Mouse (Mus musculus): ENCODE results near the gene 2310034G01Rik. TPM values are rescaled to one million over a fixed set of nuclear protein-coding genes. Genes with fewer than 3 reads are reported as not detected.
A peak's percentile ranks its signal among the peaks of the same experiment; 100 is the strongest.

2310034G01Rik gene
- polyA plus RNA-seq, 1 experiment from 2014 or later = 1.4 TPM

DNA sequence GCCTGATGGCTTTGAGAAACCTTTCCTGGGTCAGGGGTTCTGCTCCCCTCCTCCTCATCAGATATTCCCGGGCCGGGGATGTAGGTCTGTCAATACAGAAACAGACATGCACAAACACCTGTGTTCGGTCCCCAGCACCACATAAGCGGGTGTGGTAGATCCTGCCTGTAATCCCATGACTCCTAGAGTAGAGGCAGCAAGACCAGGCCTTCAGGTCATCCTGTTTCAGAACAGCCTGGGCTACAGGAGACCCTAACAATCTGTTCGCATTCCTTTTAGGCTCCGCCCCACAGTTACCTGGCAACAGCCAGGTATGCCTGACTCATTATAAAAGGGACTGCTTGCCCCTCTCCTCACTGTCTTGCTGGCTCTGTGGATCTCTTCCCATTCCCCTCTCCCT lies 552 bp downstream of the 2310034G01Rik start:
- Histone ChIP-seq H3K27ac (replicated peaks) (no peak overlapping the region), H3K27me3 (peaks cover 51% of the 10 kb centered on the region), H3K4me1 (peaks cover 15% of the 10 kb centered on the region), H3K36me3 (no peaks in the 10 kb centered on the region), H3K9me3 (no peaks in the 10 kb centered on the region), H3K4me3 (peak overlapping the region; percentile 54), H3K4me2 (replicated peaks) (peak overlapping the region; percentile 89), H3K9ac (replicated peaks) (peak overlapping the region; percentile 68)
- WGBS = 23% methylated on average over 6 of the region's 6 CpGs
- no peak; the same call in 1 of the 2 replicates for ATAC-seq (ENCODE audit: low FRiP score, low read depth)

GRCm38 (mm10) chr19:46348761-46349458 lies 1.2 kb downstream of the 2310034G01Rik start:
- H3K36me3 ChIP-seq = no peaks in the 10 kb centered on the region
- peak; percentile 81 for ATAC-seq (ENCODE audit: low FRiP score, low read depth)

DNA sequence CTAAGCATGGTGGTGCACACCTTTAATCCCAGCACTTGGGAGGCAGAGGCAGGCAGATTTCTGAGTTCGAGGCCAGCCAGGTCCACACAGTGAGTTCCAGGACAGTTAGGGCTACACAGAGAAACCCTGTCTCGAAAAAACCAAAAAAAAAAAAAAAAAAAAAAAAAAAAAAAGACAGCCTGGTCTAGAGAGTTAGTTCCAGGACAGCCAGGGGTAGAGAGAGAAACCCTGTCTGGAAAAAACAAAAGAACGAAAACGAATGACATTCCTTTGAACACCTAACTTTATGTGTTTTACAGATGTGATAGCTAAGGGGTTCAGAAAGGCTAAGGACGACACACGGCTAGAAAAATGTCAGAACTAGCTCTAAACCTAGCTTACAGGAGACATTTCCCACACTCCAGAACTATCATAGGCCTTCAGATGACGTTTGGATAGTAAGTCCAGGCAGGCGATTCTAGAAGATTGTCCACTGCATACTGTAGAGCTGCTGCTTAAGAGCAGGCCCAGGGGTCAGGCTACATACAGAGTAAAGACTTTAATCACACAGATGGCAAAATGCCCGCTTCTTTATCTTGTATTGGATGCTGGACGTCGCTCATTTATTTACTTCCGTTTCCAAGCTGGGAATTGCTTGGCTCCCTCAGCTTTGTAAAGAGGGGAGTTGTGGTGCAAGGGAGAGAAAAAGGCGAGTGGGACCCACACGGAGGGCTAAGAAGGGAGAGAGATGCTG lies 2.0 kb downstream of the 2310034G01Rik start:
- peaks cover 55% of the 10 kb centered on the region for H3K27me3 ChIP-seq
- peak overlapping the region; percentile 68 for H3K9ac ChIP-seq (replicated peaks)
- peak overlapping the region; percentile 54 for H3K4me3 ChIP-seq
- peaks cover 15% of the 10 kb centered on the region for H3K4me1 ChIP-seq
- 32% methylated on average over 14 of the region's 14 CpGs for WGBS
- peak overlapping the region; percentile 75 for H3K27ac ChIP-seq (replicated peaks)
- H3K36me3 ChIP-seq = no peaks in the 10 kb centered on the region
- ATAC-seq (ENCODE audit: low FRiP score, low read depth) = no peak
- peak overlapping the region; percentile 89 for H3K4me2 ChIP-seq (replicated peaks)
- H3K9me3 ChIP-seq = no peaks in the 10 kb centered on the region

More at GRCm38 (mm10) chr19:46348761-46349458, 1.2 kb downstream of the 2310034G01Rik start:
- Histone ChIP-seq H3K4me2 (replicated peaks) (peak overlapping the region; percentile 89), H3K27me3 (peaks cover 56% of the 10 kb centered on the region), H3K4me3 (peak overlapping the region; percentile 54), H3K9me3 (no peaks in the 10 kb centered on the region), H3K9ac (replicated peaks) (peak overlapping the region; percentile 68), H3K4me1 (peaks cover 15% of the 10 kb centered on the region), H3K27ac (replicated peaks) (peak overlapping the region; percentile 75)
- WGBS = under 1% methylated on average over 78 of the region's 78 CpGs

DNA sequence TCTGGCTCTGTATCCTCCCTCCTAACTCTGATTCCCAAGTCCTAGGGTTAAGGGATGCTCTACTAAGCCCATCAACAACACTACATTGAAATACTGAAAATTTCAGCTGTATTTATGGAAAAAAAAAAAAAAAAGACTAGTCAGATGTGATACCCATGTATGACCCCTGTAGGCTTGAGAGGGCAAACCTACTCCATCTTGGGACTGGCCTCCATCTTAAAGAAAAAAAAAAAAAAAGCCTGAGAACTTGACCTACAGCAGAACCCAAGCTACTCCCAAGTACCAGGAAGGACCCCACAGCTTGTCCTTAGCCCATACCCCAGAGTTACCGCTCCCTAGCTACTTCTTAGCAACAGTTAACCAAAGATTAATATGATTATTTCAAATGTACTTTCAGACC lies 3.0 kb downstream of the 2310034G01Rik start:
- no peaks in the 10 kb centered on the region for H3K36me3 ChIP-seq
- WGBS = 100% methylated on average over 1 of the region's 1 CpGs
- peaks cover 15% of the 10 kb centered on the region for H3K4me1 ChIP-seq
- H3K4me2 ChIP-seq (replicated peaks) = no peak overlapping the region
- H3K27me3 ChIP-seq = peaks cover 48% of the 10 kb centered on the region
- H3K27ac ChIP-seq (replicated peaks) = no peak overlapping the region
- ATAC-seq (ENCODE audit: low FRiP score, low read depth) = no peak
- no peaks in the 10 kb centered on the region for H3K9me3 ChIP-seq
- H3K4me3 ChIP-seq = no peak overlapping the region
- no peak overlapping the region for H3K9ac ChIP-seq (replicated peaks)

GRCm38 (mm10) chr19:46344710-46345419 lies 5.2 kb downstream of the 2310034G01Rik start:
- Histone ChIP-seq H3K4me3 (no peak overlapping the region), H3K36me3 (no peaks in the 10 kb centered on the region), H3K9ac (replicated peaks) (no peak overlapping the region), H3K9me3 (no peaks in the 10 kb centered on the region), H3K4me2 (replicated peaks) (no peak overlapping the region), H3K27me3 (peaks cover 31% of the 10 kb centered on the region), H3K27ac (replicated peaks) (no peak overlapping the region), H3K4me1 (peaks cover 14% of the 10 kb centered on the region)
- no peak for ATAC-seq (ENCODE audit: low FRiP score, low read depth)
- 21% methylated on average over 7 of the region's 7 CpGs for WGBS

DNA sequence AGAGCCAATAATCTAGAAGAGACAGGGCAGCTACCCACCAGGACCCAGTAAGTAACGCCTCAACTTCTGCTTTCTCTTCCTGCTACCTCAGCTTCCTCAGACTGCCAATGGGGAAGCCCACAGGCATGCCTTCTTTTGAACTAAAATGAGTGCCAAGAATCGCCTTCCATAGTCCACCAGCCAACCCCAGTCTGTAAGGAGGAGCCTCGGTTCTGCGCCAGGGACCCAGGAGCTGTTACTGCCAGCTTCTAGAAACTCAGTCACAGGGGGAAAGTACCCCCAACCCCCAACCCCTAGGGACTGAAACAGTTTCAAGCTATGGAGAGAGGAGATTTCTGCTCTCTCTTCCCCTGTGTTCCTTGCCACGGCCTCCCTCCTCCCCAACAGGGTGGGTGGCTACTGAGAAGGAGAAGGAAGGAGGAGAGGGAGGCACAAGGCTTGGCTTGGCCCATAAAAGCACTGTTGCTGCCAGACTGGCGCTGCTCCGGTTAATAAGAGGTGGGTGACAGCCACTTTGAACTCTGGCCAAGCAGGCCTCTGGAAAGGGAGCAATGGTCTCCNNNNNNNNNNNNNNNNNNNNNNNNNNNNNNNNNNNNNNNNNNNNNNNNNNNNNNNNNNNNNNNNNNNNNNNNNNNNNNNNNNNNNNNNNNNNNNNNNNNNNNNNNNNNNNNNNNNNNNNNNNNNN lies 10.7 kb downstream of the 2310034G01Rik start:
- no peak overlapping the region for H3K27ac ChIP-seq (replicated peaks)
- H3K4me2 ChIP-seq (replicated peaks) = no peak overlapping the region

GRCm38 (mm10) chr19:46338942-46339286 lies 11.2 kb downstream of the 2310034G01Rik start:
- 55% methylated on average over 6 of the region's 6 CpGs for WGBS
- Histone ChIP-seq H3K27ac (replicated peaks) (no peak overlapping the region), H3K4me2 (replicated peaks) (peak overlapping the region; percentile 78), H3K4me1 (peaks cover 16% of the 10 kb centered on the region), H3K4me3 (0 out of 2 replicates have a peak overlapping the region, but pooled peaks have one; percentile 72), H3K27me3 (0 out of 2 replicates have a peak, but pooled peaks cover 5% of the 10 kb centered on the region), H3K9ac (replicated peaks) (no peak overlapping the region), H3K36me3 (peaks cover 6% of the 10 kb centered on the region; the same call in 1 of the 2 replicates), H3K9me3 (no peaks in the 10 kb centered on the region)
- ATAC-seq (ENCODE audit: low FRiP score, low read depth) = peak; percentile 68

More for the DNA sequence above, 10.7 kb downstream of the 2310034G01Rik start:
- ATAC-seq (ENCODE audit: low FRiP score, low read depth) = no peak
- H3K4me3 ChIP-seq = no peak overlapping the region
- H3K9me3 ChIP-seq = no peaks in the 10 kb centered on the region
- 0 out of 2 replicates have a peak overlapping the region, but pooled peaks have one; percentile 11 for H3K9ac ChIP-seq (replicated peaks)
- H3K36me3 ChIP-seq = peaks cover 6% of the 10 kb centered on the region; the same call in 1 of the 2 replicates
- 82% methylated on average over 7 of the region's 7 CpGs for WGBS
- H3K27me3 ChIP-seq = peaks cover 9% of the 10 kb centered on the region; the same call in 1 of the 2 replicates
- H3K4me1 ChIP-seq = peaks cover 16% of the 10 kb centered on the region

DNA sequence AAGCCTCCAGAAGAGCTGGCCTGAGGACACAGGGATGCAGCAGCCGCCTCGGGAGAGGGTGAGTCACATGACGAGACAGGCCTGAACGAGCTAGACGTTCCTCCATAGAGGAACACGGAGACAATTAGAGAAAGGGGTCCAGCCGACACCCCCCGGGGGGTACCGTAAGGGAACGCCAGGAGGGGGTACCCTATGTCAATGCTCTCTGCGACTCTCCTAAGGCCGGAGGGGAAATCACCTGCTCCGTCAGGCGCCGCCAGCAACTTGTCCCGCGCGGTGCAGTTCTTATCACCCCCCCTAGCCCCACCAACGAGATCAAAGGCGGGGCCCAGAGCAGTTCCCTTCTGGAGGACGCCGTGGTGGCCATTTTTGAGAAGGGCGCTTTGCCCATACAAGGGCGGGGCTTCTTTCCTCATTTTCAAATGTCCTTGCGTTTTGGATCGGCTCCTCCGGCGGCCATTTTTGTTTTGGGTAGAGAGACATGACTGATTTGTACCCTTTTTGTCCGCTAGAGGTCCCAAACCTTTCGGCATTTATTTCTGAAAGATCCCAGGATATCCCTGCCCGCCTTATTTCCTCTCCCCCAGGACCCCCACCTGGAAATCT lies 11.7 kb downstream of the 2310034G01Rik start, which contains the start of gene Cuedc2:
Gene Cuedc2 (minus strand): TSS at position 372 of the 606 bp plus-strand sequence.
- peak within 1 kb of the TSS; percentile 71 for H3K9ac ChIP-seq (replicated peaks)
- H3K4me2 ChIP-seq (replicated peaks) = peak within 1 kb of the TSS; percentile 78
- under 1% methylated on average over 31 of the region's 31 CpGs for WGBS
- H3K4me3 ChIP-seq = peak within 1 kb of the TSS; percentile 72
- peak; percentile 91 for ATAC-seq (ENCODE audit: low FRiP score, low read depth)
- H3K9me3 ChIP-seq = no peaks in the 10 kb centered on the region
- peak within 1 kb of the TSS; percentile 79 for H3K27ac ChIP-seq (replicated peaks)
- H3K27me3 ChIP-seq = 0 out of 2 replicates have a peak, but pooled peaks cover 5% of the 10 kb centered on the region
- peaks cover 6% of the 10 kb centered on the region; the same call in 1 of the 2 replicates for H3K36me3 ChIP-seq
- H3K4me1 ChIP-seq = peaks cover 16% of the 10 kb centered on the region

DNA sequence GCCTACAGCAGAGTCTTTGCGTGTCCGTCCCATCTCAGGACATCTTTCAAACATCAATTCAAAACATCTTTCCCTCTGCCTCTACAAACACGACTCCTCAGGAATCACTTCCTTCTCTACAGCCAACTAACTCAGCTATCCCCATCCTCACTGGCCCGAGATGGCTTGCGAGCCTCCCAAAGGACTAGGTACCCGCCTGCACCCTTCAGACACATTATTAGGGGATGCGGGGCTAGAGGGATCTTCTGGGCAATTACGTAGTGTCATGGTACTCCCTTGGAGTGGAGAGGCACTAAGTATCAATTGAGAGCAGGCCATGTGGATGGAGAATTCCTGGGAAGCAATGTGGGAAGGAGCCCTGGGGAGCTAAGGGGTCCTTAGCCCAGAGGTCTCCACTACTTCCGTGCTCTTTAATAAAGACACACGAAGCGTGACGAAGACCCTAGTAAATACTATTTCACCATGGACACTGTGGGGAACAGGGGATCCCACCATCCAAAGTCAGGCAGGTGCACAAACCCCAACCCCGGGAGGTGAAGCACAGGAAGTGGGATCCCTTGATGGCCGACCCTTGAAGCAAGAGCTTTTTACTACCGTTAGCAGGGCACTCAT lies 12.3 kb downstream of the 2310034G01Rik start:
- H3K27ac ChIP-seq (replicated peaks) = peak overlapping the region; percentile 79
- peak overlapping the region; percentile 78 for H3K4me2 ChIP-seq (replicated peaks)
- peaks cover 18% of the 10 kb centered on the region for H3K4me1 ChIP-seq
- peak; percentile 67 for ATAC-seq (ENCODE audit: low FRiP score, low read depth)
- no peaks in the 10 kb centered on the region for H3K9me3 ChIP-seq
- peak overlapping the region; percentile 72 for H3K4me3 ChIP-seq
- 31% methylated on average over 15 of the region's 15 CpGs for WGBS
- H3K9ac ChIP-seq (replicated peaks) = peak overlapping the region; percentile 71
- H3K27me3 ChIP-seq = 0 out of 2 replicates have a peak, but pooled peaks cover 5% of the 10 kb centered on the region
- H3K36me3 ChIP-seq = peaks cover 6% of the 10 kb centered on the region; the same call in 1 of the 2 replicates

- WGBS = 92% methylated on average over 3 of the region's 3 CpGs
- H3K4me3 ChIP-seq = no peak overlapping the region
- no peak overlapping the region for H3K27ac ChIP-seq (replicated peaks)
- H3K9me3 ChIP-seq = no peaks in the 10 kb centered on the region
- H3K4me1 ChIP-seq = peaks cover 33% of the 10 kb centered on the region
- H3K36me3 ChIP-seq = peaks cover 25% of the 10 kb centered on the region
- peaks cover 14% of the 10 kb centered on the region; the same call in 1 of the 2 replicates for H3K27me3 ChIP-seq
- no peak for ATAC-seq (ENCODE audit: low FRiP score, low read depth)
- H3K4me2 ChIP-seq (replicated peaks) = no peak overlapping the region
- H3K9ac ChIP-seq (replicated peaks) = no peak overlapping the region
Measured at GRCm38 (mm10) chr19:46333906-46334305, 16.2 kb downstream of the 2310034G01Rik start.

Measured in midbrain, embryonic 12.5 days (tissue).